Mouse (Mus musculus) hindbrain, embryonic 11.5 days (tissue): ENCODE data around the gene Rasgrp3. TPM values are rescaled to one million over a fixed set of nuclear protein-coding genes. Genes with fewer than 3 reads are reported as not detected.

Experiments
- ATAC-seq: fragments of 200-750 bp; cut with Nextera tagmentation; 2 replicates; pipeline ENCODE4 v1.8.0; 2017; ENCODE audit warnings: mild to moderate bottlenecking, moderate TSS enrichment, moderate library complexity; ENCODE audit not compliant: low FRiP score
- DNase-seq: peaks from one replicate; pipeline ENCODE4 v3.0.0-alpha.2; 2015; ENCODE audit warnings: low spot score
- H3K27ac ChIP-seq: fragments of 300-500 bp; sonication (generic); 2 replicates; pipeline ENCODE4 v1.5.1; 2014; ENCODE audit warnings: mild to moderate bottlenecking, low read depth, low read length
- H3K27me3 ChIP-seq: fragments of 300-500 bp; sonication (generic); 2 replicates; pipeline ENCODE4 v1.6.1; 2014; ENCODE audit warnings: mild to moderate bottlenecking, low read length, moderate library complexity, mixed read lengths; ENCODE audit not compliant: control insufficient read depth, insufficient read depth
- H3K36me3 ChIP-seq: fragments of 300-500 bp; sonication (generic); 2 replicates; pipeline ENCODE4 v1.6.1; 2014; ENCODE audit warnings: mild to moderate bottlenecking, low read length, moderate library complexity, mixed read lengths; ENCODE audit not compliant: control insufficient read depth, insufficient read depth
- H3K4me1 ChIP-seq: fragments of 300-500 bp; sonication (generic); replicated peaks from 2 replicates; pipeline ENCODE4 v1.6.1; 2014; ENCODE audit warnings: low read length, mixed read lengths; ENCODE audit not compliant: control insufficient read depth, insufficient read depth
- H3K4me2 ChIP-seq: fragments of 300-500 bp; sonication (generic); replicated peaks from 2 replicates; pipeline ENCODE4 v1.6.1; 2014; ENCODE audit warnings: mild to moderate bottlenecking, low read depth, low read length
- H3K4me3 ChIP-seq: fragments of 300-500 bp; sonication (generic); 2 replicates; pipeline ENCODE4 v1.5.1; 2014; ENCODE audit warnings: low read depth, low read length
- H3K9ac ChIP-seq: fragments of 300-500 bp; sonication (generic); 2 replicates; pipeline ENCODE4 v1.6.1; 2014; ENCODE audit warnings: low read depth, low read length
- H3K9me3 ChIP-seq: fragments of 300-500 bp; sonication (generic); 2 replicates; pipeline ENCODE4 v1.6.1; 2016; ENCODE audit warnings: low read length; ENCODE audit not compliant: control insufficient read depth
- WGBS: fragments of 180-500 bp; shearing (Covaris S2); extraction: QIAGEN DNeasy Blood & Tissue Kit; methylation state at CpG from one replicate; pipeline ENCODE4 v1.1.7; 2014; 5-methylcytosine and 5-hydroxymethylcytosine counted together
- polyA plus RNA-seq: library from polyadenylated mRNA; unstranded; fragments of >200 nt; fragmentation: Nextera tagmentation; extraction: Ambion mirVana; gene quantifications from 2 replicates; pipeline ENCODE4 v1.2.1, GENCODE M21; 2014

Gene Rasgrp3
- 7.6 and 10.4 TPM in 2 replicates for polyA plus RNA-seq

DNA sequence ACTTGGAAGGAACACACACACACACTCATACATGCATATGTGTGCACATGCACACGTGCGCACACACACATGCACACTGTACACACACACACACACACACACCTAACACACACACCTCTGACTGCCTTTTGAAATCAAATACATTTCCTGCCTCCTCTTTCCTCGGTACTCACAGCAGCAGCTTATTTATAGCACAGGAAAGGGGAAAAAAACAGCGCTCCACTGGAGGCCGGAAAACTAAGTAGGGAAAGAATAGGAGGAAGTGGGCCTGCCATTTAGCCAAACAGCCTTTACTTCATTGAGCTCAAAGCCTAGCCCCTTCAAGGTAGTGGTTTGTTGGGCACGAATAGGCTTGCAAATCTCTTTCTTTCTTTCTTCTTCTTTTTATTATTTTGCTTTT is at the start of gene Rasgrp3:
Gene Rasgrp3, plus strand, starts transcription at position 298 of the 400 bp plus-strand sequence.
- ATAC-seq (no peak), DNase-seq (no peak)
- H3K4me3 ChIP-seq: no peak within 1 kb of the TSS
- H3K4me1 ChIP-seq: no peaks in the 10 kb centered on the region
- H3K27ac ChIP-seq: no peak within 1 kb of the TSS
- no peaks in the 10 kb centered on the region for H3K9me3 ChIP-seq
- no peaks in the 10 kb centered on the region for H3K36me3 ChIP-seq
- H3K27me3 ChIP-seq: no peaks in the 10 kb centered on the region
- 85% methylated on average over 6 of the region's 6 CpGs for WGBS
- H3K9ac ChIP-seq: no peak within 1 kb of the TSS
- no peak within 1 kb of the TSS for H3K4me2 ChIP-seq

- no peaks in the 10 kb centered on the region for H3K4me1 ChIP-seq
- H3K27ac ChIP-seq: no peak overlapping the region
- WGBS: 86% methylated on average over 4 of the region's 4 CpGs
- H3K9ac ChIP-seq: no peak overlapping the region
- no peaks in the 10 kb centered on the region for H3K9me3 ChIP-seq
- no peak overlapping the region for H3K4me2 ChIP-seq
- DNase-seq (no peak), ATAC-seq (no peak)
- no peak overlapping the region for H3K4me3 ChIP-seq
- H3K36me3 ChIP-seq: no peaks in the 10 kb centered on the region
- H3K27me3 ChIP-seq: no peaks in the 10 kb centered on the region
Observed at GRCm38 (mm10) chr17:75388402-75388801, 47.3 kb upstream of the Rasgrp3 start.

DNA sequence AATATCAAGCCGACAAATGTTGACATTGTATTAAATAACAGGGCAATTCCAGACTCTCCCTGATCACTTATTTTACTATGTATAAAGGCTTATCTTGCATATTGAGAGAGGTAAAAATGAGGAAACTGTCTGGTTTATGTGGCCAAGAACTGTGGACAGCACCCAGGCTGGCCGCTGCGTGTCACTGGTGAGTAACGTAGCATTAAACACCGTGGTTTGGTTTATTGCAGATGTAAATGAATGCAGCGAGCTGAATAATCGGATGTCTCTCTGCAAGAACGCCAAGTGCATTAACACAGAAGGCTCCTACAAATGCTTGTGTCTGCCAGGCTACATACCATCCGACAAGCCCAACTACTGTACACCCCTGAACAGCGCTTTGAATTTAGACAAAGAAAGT is 45.6 kb upstream of the Rasgrp3 start:
- no peaks in the 10 kb centered on the region for H3K36me3 ChIP-seq
- H3K27me3 ChIP-seq: no peaks in the 10 kb centered on the region
- H3K9me3 ChIP-seq: no peaks in the 10 kb centered on the region
- no peak overlapping the region for H3K27ac ChIP-seq
- H3K4me2 ChIP-seq: no peak overlapping the region
- H3K4me1 ChIP-seq: no peaks in the 10 kb centered on the region
- H3K4me3 ChIP-seq: no peak overlapping the region
- H3K9ac ChIP-seq: no peak overlapping the region
- no peak for ATAC-seq
- 90% methylated on average over 10 of the region's 10 CpGs for WGBS
- no peak for DNase-seq

DNA sequence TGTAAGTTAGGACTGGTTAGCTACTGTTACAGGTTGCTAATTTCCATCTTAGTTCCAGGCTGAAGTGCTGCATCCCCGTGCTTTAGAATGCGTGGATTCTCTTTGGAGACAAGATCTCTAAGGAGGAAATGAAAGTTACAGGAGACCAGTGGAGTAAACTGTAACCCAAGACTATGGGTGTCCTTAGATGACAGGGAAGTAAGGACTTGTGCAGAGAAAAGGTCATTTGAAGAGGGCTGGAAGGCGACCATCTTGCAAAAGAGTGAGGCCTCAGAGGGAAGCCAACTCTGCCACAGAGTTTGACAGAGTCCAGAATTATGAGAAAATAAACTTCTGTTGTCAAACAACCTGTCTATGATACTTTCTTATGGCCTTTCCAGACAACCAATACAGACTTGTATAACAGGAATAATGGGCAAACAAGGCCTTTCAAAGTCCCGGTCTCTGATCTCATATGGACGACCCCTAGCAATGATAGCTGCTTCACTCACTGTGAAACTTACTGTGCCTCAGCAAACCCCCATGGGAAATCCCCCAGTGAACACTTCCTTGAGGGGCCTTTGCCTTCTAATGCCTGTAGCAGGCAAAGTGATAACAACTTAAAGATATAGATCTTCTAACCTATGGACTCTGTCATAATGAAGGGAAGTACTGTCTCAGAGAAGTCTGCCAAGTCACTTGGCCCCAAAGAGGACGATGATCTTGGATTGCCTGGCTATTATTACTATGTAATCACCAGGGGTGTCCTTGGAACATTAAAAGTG is 44.1 kb upstream of the Rasgrp3 start:
- Histone ChIP-seq H3K9me3 (no peaks in the 10 kb centered on the region), H3K27me3 (no peaks in the 10 kb centered on the region), H3K4me1 (no peaks in the 10 kb centered on the region), H3K4me2 (no peak overlapping the region), H3K27ac (no peak overlapping the region), H3K4me3 (no peak overlapping the region), H3K36me3 (no peaks in the 10 kb centered on the region), H3K9ac (no peak overlapping the region)
- WGBS: 89% methylated on average over 6 of the region's 6 CpGs
- DNase-seq: no peak
- ATAC-seq: no peak

GRCm38 (mm10) chr17:75406405-75406804 is 29.3 kb upstream of the Rasgrp3 start:
- DNase-seq (peak; percentile 11), ATAC-seq (peak; percentile 53; the same call in 1 of the 2 replicates)
- Histone ChIP-seq H3K4me3 (no peak overlapping the region), H3K4me2 (no peak overlapping the region), H3K9ac (no peak overlapping the region), H3K4me1 (no peaks in the 10 kb centered on the region), H3K9me3 (no peaks in the 10 kb centered on the region), H3K36me3 (no peaks in the 10 kb centered on the region), H3K27ac (no peak overlapping the region), H3K27me3 (no peaks in the 10 kb centered on the region)
- 60% methylated on average over 4 of the region's 4 CpGs for WGBS

- Histone ChIP-seq H3K27me3 (no peaks in the 10 kb centered on the region), H3K4me2 (no peak overlapping the region), H3K27ac (no peak overlapping the region), H3K9ac (no peak overlapping the region), H3K4me3 (no peak overlapping the region), H3K9me3 (no peaks in the 10 kb centered on the region), H3K36me3 (no peaks in the 10 kb centered on the region), H3K4me1 (no peaks in the 10 kb centered on the region)
- 86% methylated on average over 3 of the region's 3 CpGs for WGBS
- DNase-seq (no peak), ATAC-seq (no peak)
Observed at GRCm38 (mm10) chr17:75416861-75417260, 18.8 kb upstream of the Rasgrp3 start.

- Histone ChIP-seq H3K27ac (no peak overlapping the region), H3K4me2 (no peak overlapping the region), H3K4me3 (no peak overlapping the region), H3K9ac (no peak overlapping the region), H3K27me3 (no peaks in the 10 kb centered on the region), H3K4me1 (no peaks in the 10 kb centered on the region), H3K9me3 (no peaks in the 10 kb centered on the region), H3K36me3 (no peaks in the 10 kb centered on the region)
- ATAC-seq: no peak
- no peak for DNase-seq
- WGBS: 90% methylated on average over 2 of the region's 2 CpGs
Observed at GRCm38 (mm10) chr17:75434152-75434551, 1.5 kb upstream of the Rasgrp3 start.

- no peak for DNase-seq
- Histone ChIP-seq H3K9me3 (no peaks in the 10 kb centered on the region), H3K9ac (no peak overlapping the region), H3K4me1 (no peaks in the 10 kb centered on the region), H3K27me3 (no peaks in the 10 kb centered on the region), H3K36me3 (no peaks in the 10 kb centered on the region), H3K27ac (no peak overlapping the region), H3K4me3 (no peak overlapping the region), H3K4me2 (no peak overlapping the region)
- WGBS: 87% methylated on average over 3 of the region's 3 CpGs
- no peak for ATAC-seq
Observed at GRCm38 (mm10) chr17:75434871-75435270, 825 bp upstream of the Rasgrp3 start.

DNA sequence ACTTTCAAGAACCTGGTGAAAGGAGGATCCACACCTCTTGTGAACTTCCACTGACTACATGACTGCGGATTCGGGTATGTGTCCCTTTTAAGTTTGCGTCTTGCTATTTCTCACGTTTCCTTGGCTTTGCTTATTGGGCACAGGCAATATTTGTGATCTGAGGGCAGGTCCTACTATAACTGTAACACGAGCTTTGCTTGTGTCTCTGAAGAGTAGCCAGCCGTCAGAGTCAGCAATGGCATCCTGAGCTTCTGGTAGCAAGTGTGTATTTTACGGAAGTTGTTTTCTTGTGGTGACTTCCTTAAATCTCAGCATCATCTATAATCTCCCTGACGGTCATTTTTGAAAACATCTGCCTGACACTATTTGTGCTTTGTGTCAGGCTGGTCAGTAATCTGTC is 399 bp downstream of the Rasgrp3 start:
- H3K27me3 ChIP-seq: no peaks in the 10 kb centered on the region
- no peak overlapping the region for H3K27ac ChIP-seq
- H3K9me3 ChIP-seq: no peaks in the 10 kb centered on the region
- 86% methylated on average over 8 of the region's 8 CpGs for WGBS
- H3K4me2 ChIP-seq: no peak overlapping the region
- no peak for ATAC-seq
- no peaks in the 10 kb centered on the region for H3K36me3 ChIP-seq
- no peak for DNase-seq
- H3K9ac ChIP-seq: no peak overlapping the region
- no peak overlapping the region for H3K4me3 ChIP-seq
- no peaks in the 10 kb centered on the region for H3K4me1 ChIP-seq
